Mouse (Mus musculus): ENCODE measurements at regions not wholly inside any gene's neighbourhood (a gene's known extent, or its start where the extent isn't known, plus 50 kb on each side); places are given as distances from the start of the nearest gene placed in this dataset.

DNA sequence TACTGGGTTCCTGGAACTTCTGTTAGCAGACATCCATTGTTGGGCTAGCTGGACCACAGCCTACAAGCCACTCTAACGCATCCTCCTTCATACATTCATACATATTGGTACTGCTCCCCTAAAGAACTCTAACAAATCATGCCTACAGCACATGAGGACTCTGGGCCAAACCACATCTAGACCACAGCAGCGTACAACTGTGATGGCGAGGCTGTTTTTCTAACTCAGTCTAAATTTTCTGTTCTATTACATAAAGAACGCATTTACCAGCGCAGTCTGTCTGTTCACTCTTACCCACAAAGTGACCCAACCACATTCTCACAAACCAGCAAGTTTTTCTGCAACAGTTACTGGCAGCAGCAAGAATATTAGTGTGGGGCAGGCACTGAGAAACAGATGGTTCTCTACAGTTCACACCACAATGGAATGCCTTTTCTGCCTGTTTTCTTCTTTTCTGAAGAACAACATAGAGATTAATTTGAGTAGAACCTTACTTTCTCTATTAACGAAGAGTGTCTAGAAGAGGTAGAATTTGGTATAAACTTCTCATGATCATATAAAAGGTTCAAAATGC lies 648.2 kb upstream of the Cdh11 start:
- DNase-seq (ENCODE audit: low read depth, low spot score) = no peak

DNA sequence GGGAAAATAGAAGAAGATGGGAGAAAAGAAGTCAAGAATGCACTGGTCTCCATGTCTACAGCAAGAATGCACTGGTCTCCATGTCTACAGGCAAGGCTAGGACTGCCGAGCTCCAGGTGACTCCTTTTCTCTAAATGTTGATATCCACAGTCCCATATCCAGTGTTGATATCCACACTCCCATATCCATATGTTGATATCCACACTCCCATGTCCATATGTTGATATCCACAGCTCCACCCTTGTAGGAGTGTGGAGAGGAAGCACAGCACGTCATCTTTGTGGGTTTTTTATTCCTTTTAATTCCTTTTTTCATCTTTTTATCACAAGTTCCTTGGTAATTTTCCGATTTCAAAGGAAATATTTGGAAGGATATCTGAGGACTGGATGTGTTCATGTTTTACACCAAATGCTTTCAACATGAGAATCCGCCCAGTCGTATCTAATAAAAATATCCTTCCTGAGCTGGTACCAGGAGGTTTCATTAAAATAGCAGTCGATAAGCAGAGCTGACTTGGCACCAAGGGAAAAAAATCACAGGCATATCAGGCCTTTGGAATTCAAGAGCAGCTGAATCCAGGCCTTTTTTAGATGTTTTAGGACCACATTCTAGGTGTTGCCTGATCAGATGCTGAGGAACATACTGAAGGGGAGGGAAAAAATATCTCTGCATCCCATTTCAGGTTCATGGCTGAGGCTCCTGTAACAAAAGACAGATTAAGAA lies 653.7 kb upstream of the Cdh11 start:
- DNase-seq (ENCODE audit: low read depth, low spot score) = no peak

DNA sequence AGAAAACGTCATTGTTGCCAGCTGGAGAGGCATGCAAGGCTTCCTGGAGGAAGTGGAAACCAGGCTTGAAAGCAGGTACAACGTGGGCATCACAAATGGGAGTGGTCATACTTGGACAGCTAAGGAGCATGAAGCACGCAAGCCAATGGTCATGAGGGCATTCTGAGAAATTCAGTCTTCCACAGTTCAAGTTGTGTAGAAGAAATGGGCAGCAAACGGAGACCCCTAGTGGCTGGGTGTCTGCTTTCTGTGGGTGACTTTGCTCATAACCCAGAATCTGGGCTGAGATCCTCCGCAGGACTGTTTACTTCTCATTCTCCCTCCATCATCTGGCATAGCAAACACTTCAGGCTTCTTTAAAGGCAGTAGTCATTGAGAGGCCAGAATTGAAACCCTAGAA lies 655.7 kb upstream of the Cdh11 start:
- DNase-seq (ENCODE audit: low read depth, low spot score) = no peak

DNA sequence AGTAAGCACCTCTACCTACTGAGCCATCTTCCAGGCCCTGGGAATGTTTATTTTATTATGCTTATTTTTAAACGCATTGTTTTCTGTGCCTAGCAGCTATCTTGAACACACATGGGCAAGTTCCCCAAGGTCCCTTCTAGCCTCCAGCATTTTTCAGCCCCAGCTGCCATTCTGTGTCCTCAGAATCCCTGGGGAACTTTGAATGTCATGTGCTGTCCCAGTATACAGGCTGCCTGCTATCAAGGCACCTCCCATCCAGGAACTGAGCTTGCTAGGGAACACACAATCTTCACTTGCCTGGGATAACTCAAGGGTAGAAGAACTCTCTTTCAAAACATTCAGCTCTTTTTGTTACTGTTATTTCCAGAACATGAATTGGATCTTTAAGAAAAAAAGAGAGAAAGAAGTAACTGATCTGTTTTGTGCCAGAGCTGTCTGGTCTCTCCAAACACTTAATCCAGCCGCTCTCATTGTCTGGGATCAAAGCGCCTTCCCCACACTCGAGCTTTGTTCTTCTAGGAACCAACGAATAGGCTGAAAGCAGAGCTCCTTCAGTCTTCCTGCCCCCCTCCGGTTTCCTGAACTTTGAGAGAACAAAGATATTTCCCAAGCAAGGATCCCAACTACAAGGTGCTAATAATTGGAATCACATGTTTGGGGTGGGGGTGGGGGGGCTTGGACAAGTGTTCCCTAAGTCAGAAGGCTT lies 657.1 kb upstream of the Cdh11 start:
- DNase-seq (ENCODE audit: low read depth, low spot score) = no peak

DNA sequence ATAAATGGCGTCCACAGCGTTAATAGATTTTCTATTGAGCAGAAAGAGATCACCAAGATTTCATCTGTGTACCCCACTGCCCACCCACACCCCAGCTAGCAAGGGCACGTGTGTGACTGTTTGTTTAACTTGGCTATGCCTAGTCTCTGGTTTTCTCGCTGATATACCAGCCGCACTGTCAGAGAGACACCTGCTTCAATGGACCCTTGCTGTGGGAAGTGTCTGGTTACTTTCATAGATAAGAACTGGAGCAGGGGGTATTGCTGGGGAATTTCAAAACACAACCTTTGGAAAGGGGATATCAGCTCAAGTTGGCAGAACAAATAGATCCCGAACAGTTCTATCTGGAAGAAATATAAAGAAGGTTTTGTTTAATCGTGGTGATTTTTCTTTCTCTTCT lies 656.8 kb upstream of the Cdh5 start:
- no peak for DNase-seq (ENCODE audit: low read depth, low spot score)

DNA sequence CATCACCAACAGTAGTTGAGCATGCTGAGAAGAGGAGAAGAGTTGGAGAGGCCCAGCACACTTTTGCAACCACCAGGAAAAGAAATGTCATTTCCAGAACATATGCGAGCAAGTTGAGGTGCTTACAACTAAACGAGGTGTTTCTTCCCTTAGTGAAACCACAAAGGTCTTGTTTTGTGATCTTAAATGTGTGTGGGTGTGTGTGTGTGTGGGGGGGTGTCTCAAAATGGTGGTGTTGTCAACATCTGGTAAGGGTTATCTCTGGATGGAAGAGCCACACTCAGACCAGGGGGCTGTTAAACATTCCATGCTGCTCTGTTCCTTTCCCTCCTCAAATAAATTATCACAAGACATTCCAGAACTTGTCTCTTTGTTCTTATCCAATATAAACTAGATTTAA lies 656.0 kb upstream of the Cdh5 start:
- no peak for DNase-seq (ENCODE audit: low read depth, low spot score)

DNA sequence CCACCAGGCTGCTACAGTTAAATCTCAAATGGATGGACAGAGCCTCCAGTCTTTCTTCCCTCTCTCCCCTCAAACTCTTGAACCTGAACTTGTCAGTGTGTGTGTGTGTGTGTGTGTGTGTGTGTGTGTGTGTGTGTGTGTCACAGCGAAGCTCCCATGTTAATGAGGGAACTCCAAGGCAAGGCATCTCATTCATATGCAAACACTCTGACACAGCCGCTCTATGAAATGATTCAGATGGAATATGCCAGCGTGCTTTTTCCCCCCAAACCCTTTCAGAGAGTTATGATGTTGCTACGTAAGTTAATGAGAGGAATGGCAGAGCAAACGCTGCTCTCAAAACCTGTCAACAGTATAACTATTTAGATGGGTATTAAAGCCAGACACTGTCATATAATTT lies 653.5 kb upstream of the Cdh5 start:
- no peak for DNase-seq (ENCODE audit: low read depth, low spot score)

DNA sequence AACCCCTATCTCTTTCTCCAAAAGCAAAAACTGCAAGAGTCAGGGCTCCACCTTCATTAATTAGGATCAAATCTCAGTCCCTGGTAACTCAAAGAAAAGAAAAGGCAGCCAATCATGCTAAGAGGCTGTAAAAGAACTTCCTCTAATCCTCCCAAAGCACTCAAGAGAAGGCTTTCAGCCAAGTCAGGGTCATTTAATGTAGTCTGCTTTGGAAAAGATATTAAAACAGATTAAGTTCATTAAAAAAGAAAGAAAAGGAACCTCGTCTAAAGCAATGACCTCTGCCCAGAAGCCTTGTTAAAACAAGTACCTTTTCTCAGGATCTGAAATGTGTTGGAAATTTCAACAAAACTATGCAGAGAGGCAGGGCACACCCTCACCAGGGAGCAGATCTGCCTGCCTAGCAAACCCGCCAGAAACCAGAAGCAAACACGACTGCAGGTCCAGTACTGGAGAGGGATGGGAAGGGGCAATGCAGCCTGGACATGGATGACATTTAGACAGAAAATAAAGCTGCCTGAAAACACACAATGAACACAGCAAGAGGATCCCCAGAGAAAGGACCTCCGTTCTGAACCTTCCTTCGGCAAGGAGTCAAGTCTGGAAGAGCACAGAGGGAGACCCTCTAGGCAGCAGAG lies 649.9 kb upstream of the Cdh5 start:
- no peak for DNase-seq (ENCODE audit: low read depth, low spot score)

DNA sequence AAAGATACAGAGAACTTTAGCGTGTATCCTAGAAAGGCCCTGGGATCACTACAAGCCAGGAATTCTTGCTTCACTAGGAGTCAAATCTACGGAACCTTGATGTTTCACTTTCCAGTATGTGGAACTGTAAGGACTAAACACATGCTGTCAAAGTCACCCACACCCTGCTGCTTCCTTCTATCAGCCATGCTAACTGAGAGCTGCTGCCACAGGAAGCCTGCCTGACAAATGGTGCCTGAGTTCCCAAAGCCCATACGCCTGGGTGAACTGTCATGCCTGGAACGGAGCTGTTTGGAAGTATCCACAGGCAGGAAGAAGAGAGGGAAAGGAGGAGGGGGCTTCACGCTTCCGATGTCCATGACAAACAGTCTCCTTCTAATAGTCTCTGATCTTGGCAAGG lies 644.2 kb upstream of the Cdh5 start:
- DNase-seq (ENCODE audit: low read depth, low spot score) = no peak

DNA sequence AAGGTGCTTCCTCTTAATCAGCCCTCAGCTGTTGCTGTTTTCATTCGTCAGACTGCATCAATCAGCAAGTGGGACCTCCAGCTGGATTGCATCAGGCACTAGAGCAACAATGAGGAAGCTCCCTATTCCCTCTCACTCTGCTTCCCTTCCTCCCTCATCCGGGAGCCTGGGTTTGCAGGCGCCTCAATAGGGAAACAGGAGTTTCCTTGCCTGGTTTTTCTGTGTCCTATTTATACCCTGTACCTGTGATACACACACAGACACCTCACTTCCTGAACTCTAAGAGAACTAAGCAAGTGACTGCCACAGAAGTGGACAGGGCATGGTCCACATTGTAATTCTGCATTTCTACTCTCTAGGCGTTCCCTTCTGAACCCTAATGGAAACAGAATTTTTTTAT lies 637.9 kb upstream of the Cdh5 start:
- no peak for DNase-seq (ENCODE audit: low read depth, low spot score)

DNA sequence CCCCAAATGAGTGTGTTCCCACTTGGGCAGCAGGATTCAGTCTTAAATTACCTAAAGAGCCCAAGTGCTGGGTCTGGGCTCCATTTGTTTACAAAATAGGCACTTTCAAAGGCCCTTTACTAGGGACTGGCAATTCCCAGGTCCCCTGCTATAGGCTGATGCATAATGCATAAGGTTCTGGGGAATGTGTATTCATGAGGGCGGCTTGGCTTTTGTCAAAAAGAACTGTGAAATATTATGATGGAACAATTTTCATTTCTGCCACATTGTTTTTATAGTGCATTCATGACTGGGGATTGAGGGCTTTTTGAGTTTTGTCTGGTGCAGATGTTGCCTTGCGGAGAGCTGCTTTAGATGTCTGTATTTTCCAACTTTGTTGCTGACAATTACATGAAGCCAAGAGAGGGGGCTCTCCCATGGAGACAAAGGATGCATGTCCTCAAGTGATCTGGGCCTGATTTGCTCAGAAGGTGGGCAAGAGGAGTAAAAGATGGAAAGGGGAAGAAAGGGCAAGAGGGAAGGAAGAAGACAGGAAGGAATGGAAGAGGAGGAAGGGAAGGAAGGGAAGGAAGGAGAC lies 636.6 kb upstream of the Cdh5 start:
- DNase-seq (ENCODE audit: low read depth, low spot score) = no peak

DNA sequence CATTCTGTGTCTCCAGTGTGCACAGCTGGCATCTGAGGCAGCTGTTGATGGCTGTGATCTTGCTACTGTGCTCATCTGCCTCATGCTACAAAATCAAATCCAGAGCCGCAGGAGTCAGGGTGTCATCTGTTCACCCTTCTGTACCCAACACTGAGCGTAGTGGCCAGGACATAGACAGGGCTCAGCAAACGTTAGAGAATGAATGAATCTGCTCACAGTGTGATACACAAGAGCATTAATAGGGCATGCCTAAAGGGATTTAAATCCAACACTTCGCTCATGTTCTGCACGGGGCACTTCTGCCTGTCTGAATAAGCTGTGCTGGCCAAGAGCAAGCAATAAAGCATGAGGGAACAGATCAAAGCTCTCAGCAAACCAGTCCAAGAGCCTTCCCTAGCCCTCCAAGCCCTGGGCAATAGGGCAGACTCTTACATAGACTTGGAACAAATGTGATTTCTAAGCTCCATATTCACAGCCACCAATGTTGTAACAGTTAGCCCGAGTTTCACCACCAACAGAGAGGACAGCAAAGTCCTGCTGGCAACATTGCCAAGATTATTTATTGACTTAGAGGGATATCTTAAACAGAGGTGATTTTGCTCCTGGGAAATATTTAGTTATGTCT lies 633.8 kb upstream of the Cdh5 start:
- no peak for DNase-seq (ENCODE audit: low read depth, low spot score)

DNA sequence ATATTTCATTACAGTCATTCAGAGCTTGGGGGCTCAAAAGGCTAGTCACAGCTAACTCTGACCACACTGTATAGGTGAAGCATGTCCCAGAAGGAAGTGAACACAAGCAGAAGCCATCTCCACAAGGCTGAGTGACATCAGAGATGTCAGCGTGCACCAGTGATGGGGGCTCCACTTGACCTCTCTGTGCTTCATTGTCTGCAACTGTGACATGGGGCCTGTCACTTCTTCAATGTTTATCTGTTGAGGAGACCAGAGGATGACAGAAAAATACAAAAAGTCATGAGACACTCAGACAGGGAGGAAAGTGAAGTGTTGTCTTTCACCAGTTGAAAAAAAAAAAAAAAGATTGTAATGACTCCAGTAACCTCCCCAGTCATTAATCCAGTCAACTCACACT lies 632.4 kb upstream of the Cdh5 start:
- no peak for DNase-seq (ENCODE audit: low read depth, low spot score)

DNA sequence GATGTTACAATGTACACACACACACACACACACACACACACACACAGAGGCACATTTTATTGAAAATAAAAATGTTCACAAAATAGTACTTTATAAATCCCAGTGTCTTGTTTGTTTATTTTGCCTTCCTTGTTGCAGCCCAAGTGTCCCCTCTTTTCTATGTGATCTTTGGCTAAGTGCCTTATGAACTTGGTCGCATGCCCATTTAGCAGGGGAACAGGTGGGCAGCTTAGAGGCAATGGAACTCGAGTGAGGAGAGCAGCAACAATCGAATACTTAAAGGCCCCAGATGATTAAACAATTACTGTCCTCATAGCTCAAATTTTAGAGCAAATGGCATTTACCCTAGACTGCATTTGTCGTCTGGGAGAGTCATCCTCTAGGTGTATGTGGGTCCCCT lies 631.1 kb upstream of the Cdh5 start:
- DNase-seq (ENCODE audit: low read depth, low spot score) = no peak

DNA sequence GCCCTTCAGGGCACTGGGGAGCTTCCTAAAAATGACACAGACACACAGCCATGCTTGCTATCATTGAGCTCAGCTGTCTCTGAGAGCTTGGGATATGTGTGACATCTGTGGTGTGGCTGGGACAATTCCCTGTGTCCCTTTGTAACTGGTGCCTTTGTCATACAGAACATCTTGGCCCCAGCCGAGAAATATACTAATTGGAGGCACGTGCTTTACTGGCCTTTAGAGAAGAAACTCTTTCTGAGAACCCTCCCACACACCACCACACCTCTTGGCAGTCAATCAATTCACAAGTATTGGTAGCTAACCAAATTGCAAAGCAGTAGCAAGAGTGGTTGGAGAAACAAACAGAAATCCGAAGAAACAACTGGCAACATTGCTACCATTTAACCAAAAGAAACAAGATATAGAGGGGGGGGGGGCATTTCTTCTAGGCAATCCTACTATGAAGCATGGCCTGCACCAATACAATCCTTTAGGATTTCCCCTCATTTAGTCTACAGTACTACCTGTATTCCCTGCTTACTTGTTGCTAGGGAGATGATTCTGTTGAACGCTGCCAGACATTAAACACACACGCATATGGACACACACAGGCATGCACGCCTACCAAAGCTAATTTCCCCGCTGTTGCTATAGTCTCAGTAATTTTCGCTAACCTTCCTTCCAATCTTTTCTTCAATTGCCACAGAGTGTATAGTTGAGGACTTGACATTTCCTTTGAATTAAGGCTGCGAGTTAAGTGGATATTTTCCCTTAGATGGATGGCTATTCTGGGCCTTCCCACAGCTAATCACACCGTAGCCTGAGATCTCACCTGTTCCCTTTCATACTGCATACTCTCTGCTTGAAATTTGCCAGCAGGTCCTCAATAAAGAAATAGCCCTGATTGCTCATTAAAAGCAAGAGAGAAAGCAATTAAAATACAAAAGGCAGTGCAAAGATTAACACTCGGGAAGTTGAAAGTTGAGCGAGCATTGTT lies 625.3 kb upstream of the Cdh5 start:
- DNase-seq (ENCODE audit: low read depth, low spot score) = no peak

DNA sequence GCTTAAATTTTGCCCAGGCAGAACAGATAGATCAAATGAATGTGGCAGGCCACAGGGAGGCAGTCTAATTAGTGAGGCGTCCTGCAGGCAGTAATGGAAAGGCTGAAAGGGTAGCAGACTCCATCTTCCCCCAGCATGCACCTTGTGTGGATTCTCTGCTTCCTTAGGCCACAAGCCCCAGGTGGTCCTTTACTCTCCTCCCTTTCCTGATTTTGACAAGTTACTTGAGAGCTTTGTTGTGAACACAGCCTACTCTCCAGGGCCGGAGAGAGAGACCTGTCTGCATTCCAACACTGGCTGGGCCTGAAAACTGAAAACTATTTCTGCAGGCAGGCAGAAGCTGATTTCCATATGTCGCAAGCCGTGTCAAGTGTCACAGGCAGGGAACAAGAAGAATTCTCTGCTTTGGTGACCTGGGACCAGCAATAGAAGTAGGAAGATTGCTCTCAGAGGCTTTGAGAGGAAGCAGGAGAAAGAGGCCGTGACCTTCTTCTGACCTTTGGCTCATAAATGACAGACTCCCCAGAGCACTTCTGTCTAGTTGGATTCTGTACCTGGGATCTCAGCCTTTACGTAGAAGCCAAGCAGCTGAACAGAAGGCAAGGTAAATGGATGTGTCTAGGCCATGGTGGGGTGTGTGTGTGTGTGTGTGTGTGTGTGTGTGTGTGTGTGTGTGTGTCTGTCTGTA lies 619.2 kb upstream of the Cdh5 start:
- DNase-seq (ENCODE audit: low read depth, low spot score) = no peak

DNA sequence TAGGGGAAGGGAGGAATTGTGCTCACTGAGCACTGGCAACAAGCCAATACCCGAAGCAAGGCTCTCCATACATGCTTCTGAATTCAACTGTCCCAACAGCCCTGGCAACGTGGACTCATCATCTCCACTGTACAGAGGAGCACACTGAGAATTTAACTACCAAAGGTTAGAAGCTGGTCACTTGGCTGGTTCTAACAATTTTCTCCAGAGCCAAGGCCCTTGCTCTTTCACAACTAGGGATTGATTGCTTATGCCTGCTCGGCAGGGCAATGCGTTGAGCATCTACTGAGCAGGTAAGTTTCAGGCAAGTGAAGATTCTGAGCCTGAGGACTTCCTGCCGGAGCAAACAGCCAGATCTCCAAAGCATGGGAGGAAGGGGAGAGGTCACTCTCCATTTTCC lies 616.0 kb upstream of the Cdh5 start:
- DNase-seq (ENCODE audit: low read depth, low spot score) = no peak

DNA sequence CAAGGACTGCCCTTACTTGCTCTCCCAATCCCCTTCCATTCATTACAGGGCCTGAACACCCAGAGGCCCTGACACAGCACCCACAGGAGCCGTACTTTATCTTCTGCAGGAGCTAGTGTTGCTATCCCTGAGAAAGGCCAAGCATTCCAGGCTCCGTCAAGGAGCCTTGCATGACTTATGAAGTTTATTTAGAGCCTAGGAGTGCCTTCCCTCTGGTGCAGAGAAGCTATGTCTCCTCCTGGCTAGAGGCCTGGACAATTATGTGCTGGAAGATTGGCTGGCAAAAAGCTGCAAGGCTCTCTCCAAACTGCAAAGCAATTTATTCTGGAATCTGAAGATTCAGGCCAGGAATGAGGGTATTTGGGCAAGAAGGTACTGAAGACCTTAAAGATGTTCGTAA lies 612.0 kb upstream of the Cdh5 start:
- no peak for DNase-seq (ENCODE audit: low read depth, low spot score)

DNA sequence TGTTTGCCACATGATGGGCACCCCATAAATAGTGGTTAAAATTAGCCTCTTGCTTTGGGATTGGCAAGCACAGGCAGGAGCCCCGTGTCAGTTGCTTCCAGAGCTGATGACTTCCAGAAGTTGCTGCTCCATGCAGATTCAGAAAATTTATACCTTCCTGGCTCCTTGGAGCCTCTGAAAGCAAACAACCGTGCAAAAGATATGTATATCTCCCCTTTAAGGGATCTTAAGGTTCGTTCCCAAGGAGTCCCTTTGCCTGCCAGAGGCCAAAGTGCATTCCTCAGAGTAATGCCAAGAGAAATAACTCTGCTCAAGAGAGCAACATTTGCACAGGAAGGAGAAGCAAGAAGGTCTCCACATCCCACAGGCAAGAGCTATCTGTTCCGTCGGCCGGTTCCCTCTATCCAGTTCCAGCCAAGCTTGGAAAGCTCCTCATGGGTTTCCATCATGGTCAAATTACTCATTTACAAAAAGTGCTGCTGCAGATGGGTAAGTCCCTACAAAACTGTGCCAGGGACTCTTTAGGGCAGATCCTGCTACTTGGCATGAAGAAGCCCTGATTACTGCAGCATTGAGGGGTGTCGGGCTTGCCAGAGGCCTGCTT lies 608.4 kb upstream of the Cdh5 start:
- DNase-seq (ENCODE audit: low read depth, low spot score) = no peak
